Mouse (Mus musculus): ENCODE data around the gene Rbfox1. TPM values are rescaled to one million over a fixed set of nuclear protein-coding genes. Genes with fewer than 3 reads are reported as not detected.

The Rbfox1 gene
- polyA plus RNA-seq, 1 experiment from 2014 or later: 52.1 TPM

- H3K27me3 ChIP-seq: 0 out of 2 replicates have a peak, but pooled peaks cover 3% of the 10 kb centered on the region
- no peak overlapping the region for H3K4me3 ChIP-seq
- H3K27ac ChIP-seq: no peak overlapping the region
- WGBS: 23% methylated on average over 4 of the region's 4 CpGs
- no peak overlapping the region for H3K4me2 ChIP-seq
- no peaks in the 10 kb centered on the region for H3K9me3 ChIP-seq (replicated peaks)
- no peak overlapping the region for H3K9ac ChIP-seq
- H3K4me1 ChIP-seq: peaks cover 33% of the 10 kb centered on the region
- ATAC-seq: no peak
- no peaks in the 10 kb centered on the region for H3K36me3 ChIP-seq (ENCODE audit: poor library complexity, severe bottlenecking)
These were observed 112.0 kb downstream of the Rbfox1 start for GRCm38 (mm10) chr16:5997136-5997535.

- no peak for ATAC-seq
- peaks cover 28% of the 10 kb centered on the region for H3K4me1 ChIP-seq
- H3K9ac ChIP-seq: no peak overlapping the region
- H3K27me3 ChIP-seq: 0 out of 2 replicates have a peak, but pooled peaks cover 3% of the 10 kb centered on the region
- H3K27ac ChIP-seq: no peak overlapping the region
- WGBS: 72% methylated on average over 4 of the region's 4 CpGs
- H3K4me3 ChIP-seq: no peak overlapping the region
- no peaks in the 10 kb centered on the region for H3K36me3 ChIP-seq (ENCODE audit: poor library complexity, severe bottlenecking)
- H3K4me2 ChIP-seq: no peak overlapping the region
- H3K9me3 ChIP-seq (replicated peaks): no peaks in the 10 kb centered on the region
These were observed 112.5 kb downstream of the Rbfox1 start for GRCm38 (mm10) chr16:5997651-5998050.

GRCm38 (mm10) chr16:6000016-6000415 is 114.9 kb downstream of the Rbfox1 start:
- Histone ChIP-seq H3K36me3 (ENCODE audit: poor library complexity, severe bottlenecking) (no peaks in the 10 kb centered on the region), H3K27me3 (0 out of 2 replicates have a peak, but pooled peaks cover 3% of the 10 kb centered on the region), H3K27ac (no peak overlapping the region), H3K9me3 (replicated peaks) (no peaks in the 10 kb centered on the region), H3K4me2 (no peak overlapping the region), H3K9ac (no peak overlapping the region), H3K4me1 (peaks cover 20% of the 10 kb centered on the region), H3K4me3 (no peak overlapping the region)
- 86% methylated on average over 1 of the region's 1 CpGs for WGBS
- ATAC-seq: no peak

GRCm38 (mm10) chr16:6006996-6007395 is 121.8 kb downstream of the Rbfox1 start:
- no peaks in the 10 kb centered on the region for H3K36me3 ChIP-seq (ENCODE audit: poor library complexity, severe bottlenecking)
- no peak for ATAC-seq

GRCm38 (mm10) chr16:6012853-6013252 is 127.7 kb downstream of the Rbfox1 start:
- WGBS: 85% methylated on average over 3 of the region's 3 CpGs
- no peak overlapping the region for H3K4me3 ChIP-seq
- no peak for ATAC-seq
- no peak overlapping the region for H3K27ac ChIP-seq
- H3K4me1 ChIP-seq: no peaks in the 10 kb centered on the region
- no peak overlapping the region for H3K9ac ChIP-seq
- H3K27me3 ChIP-seq: no peaks in the 10 kb centered on the region
- H3K4me2 ChIP-seq: no peak overlapping the region
- H3K36me3 ChIP-seq (ENCODE audit: poor library complexity, severe bottlenecking): no peaks in the 10 kb centered on the region
- H3K9me3 ChIP-seq (replicated peaks): no peaks in the 10 kb centered on the region

More at GRCm38 (mm10) chr16:6006996-6007395, 121.8 kb downstream of the Rbfox1 start:
- H3K27ac ChIP-seq: no peak overlapping the region
- H3K4me3 ChIP-seq: no peak overlapping the region
- no peaks in the 10 kb centered on the region for H3K4me1 ChIP-seq
- H3K4me2 ChIP-seq: no peak overlapping the region
- H3K9me3 ChIP-seq (replicated peaks): no peaks in the 10 kb centered on the region
- H3K27me3 ChIP-seq: no peaks in the 10 kb centered on the region
- no peak overlapping the region for H3K9ac ChIP-seq

GRCm38 (mm10) chr16:6018639-6019038 is 133.5 kb downstream of the Rbfox1 start:
- Histone ChIP-seq H3K4me1 (no peaks in the 10 kb centered on the region), H3K27me3 (no peaks in the 10 kb centered on the region), H3K9me3 (replicated peaks) (no peaks in the 10 kb centered on the region), H3K36me3 (ENCODE audit: poor library complexity, severe bottlenecking) (no peaks in the 10 kb centered on the region), H3K9ac (no peak overlapping the region), H3K4me2 (no peak overlapping the region), H3K4me3 (no peak overlapping the region), H3K27ac (no peak overlapping the region)
- peak; percentile 63; the same call in 1 of the 2 replicates for ATAC-seq
- 57% methylated on average over 5 of the region's 5 CpGs for WGBS

GRCm38 (mm10) chr16:6019361-6019760 is 134.2 kb downstream of the Rbfox1 start:
- Histone ChIP-seq H3K36me3 (ENCODE audit: poor library complexity, severe bottlenecking) (no peaks in the 10 kb centered on the region), H3K27me3 (no peaks in the 10 kb centered on the region), H3K9me3 (replicated peaks) (no peaks in the 10 kb centered on the region), H3K27ac (no peak overlapping the region), H3K4me3 (no peak overlapping the region), H3K4me1 (no peaks in the 10 kb centered on the region), H3K4me2 (no peak overlapping the region), H3K9ac (no peak overlapping the region)
- 40% methylated on average over 1 of the region's 1 CpGs for WGBS
- no peak for ATAC-seq

GRCm38 (mm10) chr16:6031280-6031679 is 146.1 kb downstream of the Rbfox1 start:
- WGBS: 97% methylated on average over 1 of the region's 1 CpGs
- Histone ChIP-seq H3K27ac (no peak overlapping the region), H3K4me1 (no peaks in the 10 kb centered on the region), H3K9ac (no peak overlapping the region), H3K9me3 (replicated peaks) (no peaks in the 10 kb centered on the region), H3K4me3 (no peak overlapping the region), H3K36me3 (ENCODE audit: poor library complexity, severe bottlenecking) (no peaks in the 10 kb centered on the region), H3K27me3 (no peaks in the 10 kb centered on the region), H3K4me2 (no peak overlapping the region)
- ATAC-seq: no peak

GRCm38 (mm10) chr16:6032563-6032962 is 147.4 kb downstream of the Rbfox1 start:
- H3K36me3 ChIP-seq (ENCODE audit: poor library complexity, severe bottlenecking): no peaks in the 10 kb centered on the region
- WGBS: 97% methylated on average over 7 of the region's 7 CpGs
- no peak overlapping the region for H3K4me2 ChIP-seq
- H3K4me1 ChIP-seq: no peaks in the 10 kb centered on the region
- H3K9ac ChIP-seq: no peak overlapping the region
- ATAC-seq: no peak
- no peaks in the 10 kb centered on the region for H3K9me3 ChIP-seq (replicated peaks)
- no peak overlapping the region for H3K4me3 ChIP-seq
- no peak overlapping the region for H3K27ac ChIP-seq
- no peaks in the 10 kb centered on the region for H3K27me3 ChIP-seq

- WGBS: 90% methylated on average over 3 of the region's 3 CpGs
- Histone ChIP-seq H3K9me3 (replicated peaks) (no peaks in the 10 kb centered on the region), H3K27me3 (no peaks in the 10 kb centered on the region), H3K4me3 (no peak overlapping the region), H3K4me2 (no peak overlapping the region), H3K27ac (no peak overlapping the region), H3K4me1 (no peaks in the 10 kb centered on the region), H3K36me3 (ENCODE audit: poor library complexity, severe bottlenecking) (no peaks in the 10 kb centered on the region), H3K9ac (no peak overlapping the region)
- no peak for ATAC-seq
These were observed 149.7 kb downstream of the Rbfox1 start for GRCm38 (mm10) chr16:6034876-6035275.

- H3K9ac ChIP-seq: no peak overlapping the region
- H3K4me3 ChIP-seq: no peak overlapping the region
- H3K27me3 ChIP-seq: no peaks in the 10 kb centered on the region
- 46% methylated on average over 7 of the region's 7 CpGs for WGBS
- no peak overlapping the region for H3K27ac ChIP-seq
- H3K36me3 ChIP-seq (ENCODE audit: poor library complexity, severe bottlenecking): no peaks in the 10 kb centered on the region
- H3K4me1 ChIP-seq: no peaks in the 10 kb centered on the region
- H3K4me2 ChIP-seq: no peak overlapping the region
- ATAC-seq: peak; percentile 13; the same call in 1 of the 2 replicates
- no peaks in the 10 kb centered on the region for H3K9me3 ChIP-seq (replicated peaks)
These were observed 151.9 kb downstream of the Rbfox1 start for GRCm38 (mm10) chr16:6037009-6037408.

- Histone ChIP-seq H3K4me3 (no peak overlapping the region), H3K9ac (no peak overlapping the region), H3K27ac (no peak overlapping the region), H3K36me3 (ENCODE audit: poor library complexity, severe bottlenecking) (no peaks in the 10 kb centered on the region), H3K27me3 (no peaks in the 10 kb centered on the region), H3K4me2 (no peak overlapping the region), H3K9me3 (replicated peaks) (no peaks in the 10 kb centered on the region), H3K4me1 (no peaks in the 10 kb centered on the region)
- peak; percentile 38; the same call in 1 of the 2 replicates for ATAC-seq
- 71% methylated on average over 3 of the region's 3 CpGs for WGBS
These were observed 157.6 kb downstream of the Rbfox1 start for GRCm38 (mm10) chr16:6042766-6043165.

GRCm38 (mm10) chr16:6048601-6049000 is 163.4 kb downstream of the Rbfox1 start:
- no peaks in the 10 kb centered on the region for H3K36me3 ChIP-seq (ENCODE audit: poor library complexity, severe bottlenecking)
- no peaks in the 10 kb centered on the region for H3K4me1 ChIP-seq
- H3K4me3 ChIP-seq: no peak overlapping the region
- H3K9ac ChIP-seq: no peak overlapping the region
- no peaks in the 10 kb centered on the region for H3K9me3 ChIP-seq (replicated peaks)
- no peak overlapping the region for H3K27ac ChIP-seq
- no peak for ATAC-seq
- no peaks in the 10 kb centered on the region for H3K27me3 ChIP-seq
- no peak overlapping the region for H3K4me2 ChIP-seq
- 85% methylated on average over 1 of the region's 1 CpGs for WGBS

All from forebrain, embryonic 13.5 days (tissue).